Mouse (Mus musculus) forelimb bud, embryonic 11.5 days (tissue): ENCODE measurements around the gene Xlr5a.
"Not testable (repeated sequence)": the region's sequence is repeated elsewhere in the genome, so short reads cannot be mapped to it uniquely, and the experiment has no call there.

ENCODE experiments used
- DNase-seq: peaks from one replicate; pipeline ENCODE4 v3.0.0-alpha.2; 2012; ENCODE audit warnings: low read depth, low spot score

Gene Xlr5a

DNA sequence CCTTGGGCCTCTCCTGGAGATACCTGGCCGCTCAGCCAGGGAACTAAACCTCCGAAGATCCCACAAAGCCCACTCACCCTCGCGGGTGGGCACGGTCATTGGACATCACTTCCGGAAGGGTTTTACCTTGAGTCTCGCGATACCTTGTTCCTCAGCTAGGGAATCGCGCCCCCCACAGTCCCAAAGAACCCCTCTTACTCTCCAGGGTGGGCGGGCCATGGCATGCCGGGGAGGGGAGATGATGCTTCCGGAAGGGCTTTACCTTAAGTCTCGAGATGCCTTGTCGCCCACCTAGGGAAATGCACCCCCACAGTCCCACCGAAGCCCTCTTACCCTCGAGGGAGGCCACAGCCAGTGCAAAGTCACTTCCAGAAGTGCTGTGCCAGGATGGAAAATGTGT lies at the start of gene Xlr5a, which contains the start of gene Xlr5c:
Gene Xlr5a (minus strand): TSS at position 101 of the 400 bp plus-strand sequence.
Gene Xlr5c (minus strand): TSS at position 101 of the 400 bp plus-strand sequence.
- DNase-seq: not testable (repeated sequence)

DNA sequence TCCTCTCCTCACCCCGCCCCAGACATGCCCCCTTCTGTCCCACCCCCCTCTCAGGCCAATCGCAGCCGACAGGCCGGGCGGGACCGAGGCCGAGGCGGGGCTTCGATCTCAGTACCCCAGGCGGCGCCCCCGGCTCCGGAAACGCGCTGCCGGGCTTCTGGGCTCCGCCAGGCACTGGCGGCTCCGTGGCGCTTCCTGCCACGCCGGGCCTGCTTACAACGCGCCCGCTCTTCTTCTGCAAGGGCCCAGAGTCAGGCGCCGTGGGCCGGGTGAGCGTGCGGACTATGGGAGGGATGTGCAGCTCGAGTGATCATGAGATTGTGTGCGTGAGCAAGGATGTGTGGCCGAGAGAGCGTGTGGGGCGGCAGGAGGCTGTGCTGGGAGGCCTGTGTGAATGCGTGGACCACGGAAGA lies 49.7 kb upstream of the Xlr5a start, which contains the start of gene Zfp275:
Gene Zfp275 (plus strand): TSS at position 139 of the 413 bp plus-strand sequence.
- peak; percentile 64 for DNase-seq

DNA sequence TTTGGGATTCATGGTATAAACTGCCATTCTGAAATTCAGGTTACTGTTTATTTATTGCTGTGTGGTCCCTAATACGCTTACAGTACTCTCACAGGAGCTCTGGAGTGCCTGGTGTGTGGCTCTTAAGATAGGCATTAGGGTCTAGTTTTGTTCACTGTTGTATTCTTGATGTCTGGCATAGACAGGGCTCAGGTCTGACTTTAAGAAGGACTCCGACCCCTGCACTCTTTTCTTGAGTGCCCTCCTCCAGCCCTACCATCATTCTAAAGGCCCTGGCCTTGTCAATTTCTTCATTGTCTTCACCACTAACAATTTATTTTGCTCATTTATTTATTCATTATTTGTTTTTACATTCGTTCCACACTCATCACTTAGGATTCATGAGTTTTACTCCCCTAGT lies 49.3 kb upstream of the Xlr5a start:
- DNase-seq: no peak

DNA sequence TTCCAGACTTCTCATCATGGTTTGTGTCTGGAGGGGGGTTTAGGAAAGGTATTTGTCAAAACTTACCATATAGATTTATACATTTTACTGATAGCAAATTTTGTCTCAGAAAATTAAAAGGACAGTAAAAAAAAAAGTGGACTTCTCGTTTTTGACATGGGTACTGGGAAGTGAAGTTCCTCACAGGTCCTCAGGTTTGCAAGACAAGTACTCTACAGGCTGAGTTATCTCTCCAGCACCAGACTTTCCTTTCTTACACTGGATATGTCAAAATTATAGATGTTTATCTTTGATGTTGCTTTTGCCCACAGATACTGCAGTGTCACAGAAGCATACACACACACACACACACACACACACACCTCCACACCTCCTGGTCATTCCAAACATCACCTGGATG lies 48.7 kb upstream of the Xlr5a start:
- DNase-seq: no peak

DNA sequence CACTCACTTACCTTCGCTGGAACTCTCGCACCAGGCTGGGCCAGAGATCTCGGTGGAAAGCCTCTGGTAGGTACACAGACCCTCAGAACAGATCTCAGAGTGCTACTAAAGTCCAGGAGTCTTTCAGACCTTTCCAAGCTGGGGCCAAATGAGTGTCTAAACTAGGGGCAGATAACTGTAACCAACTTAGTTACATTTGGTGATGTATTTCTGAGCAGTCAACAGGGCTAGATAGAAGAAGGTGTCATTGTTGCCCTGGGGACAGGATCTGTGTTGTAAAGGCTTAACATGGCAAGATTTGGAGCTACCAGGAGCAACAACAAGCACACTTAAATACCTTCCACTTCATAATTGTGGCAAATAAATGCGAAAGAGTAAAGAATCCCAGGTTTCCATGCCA lies 44.0 kb upstream of the Xlr5a start, which contains the start of gene Gm45015:
Gene Gm45015 (minus strand): TSS at position 101 of the 400 bp plus-strand sequence.
- no peak for DNase-seq

DNA sequence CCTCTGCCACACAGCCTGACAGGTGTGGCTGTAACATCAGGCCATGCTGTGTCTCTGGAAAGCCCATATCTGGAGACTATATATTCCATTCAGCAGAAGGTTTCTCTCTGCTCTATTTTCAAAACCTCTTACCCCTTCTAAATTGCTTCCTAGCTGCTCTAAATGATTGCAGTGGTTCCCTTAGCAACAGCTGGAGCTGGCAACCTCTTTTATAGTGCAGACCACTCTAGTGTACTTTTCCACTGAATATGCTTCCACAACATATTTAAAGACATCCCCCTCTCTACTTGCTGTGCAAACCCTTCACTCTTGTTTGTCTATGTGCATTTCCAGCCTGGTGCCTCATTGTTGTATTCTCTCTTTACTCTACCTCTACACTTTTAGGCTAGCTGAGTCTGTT lies 40.8 kb upstream of the Xlr5a start:
- no peak for DNase-seq

DNA sequence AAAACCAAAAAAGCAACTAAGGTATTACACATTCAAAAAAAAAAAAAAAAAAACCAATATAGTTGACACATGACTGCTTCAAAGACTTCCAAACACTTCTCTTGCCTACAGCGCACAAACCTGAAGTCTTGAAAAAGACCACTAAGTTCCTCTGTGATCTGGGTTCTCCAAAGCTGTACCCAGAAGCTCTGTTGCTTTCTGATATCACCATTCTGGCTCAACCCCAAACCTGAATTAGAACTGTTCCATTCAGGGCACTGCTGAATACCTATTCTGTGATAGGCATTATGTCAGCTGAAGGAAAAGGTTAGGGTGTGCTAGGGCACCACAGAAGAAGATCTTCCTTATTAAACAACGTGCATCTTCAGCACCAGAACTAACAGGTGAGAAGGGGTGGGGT lies 34.4 kb upstream of the Xlr5a start:
- no peak for DNase-seq

DNA sequence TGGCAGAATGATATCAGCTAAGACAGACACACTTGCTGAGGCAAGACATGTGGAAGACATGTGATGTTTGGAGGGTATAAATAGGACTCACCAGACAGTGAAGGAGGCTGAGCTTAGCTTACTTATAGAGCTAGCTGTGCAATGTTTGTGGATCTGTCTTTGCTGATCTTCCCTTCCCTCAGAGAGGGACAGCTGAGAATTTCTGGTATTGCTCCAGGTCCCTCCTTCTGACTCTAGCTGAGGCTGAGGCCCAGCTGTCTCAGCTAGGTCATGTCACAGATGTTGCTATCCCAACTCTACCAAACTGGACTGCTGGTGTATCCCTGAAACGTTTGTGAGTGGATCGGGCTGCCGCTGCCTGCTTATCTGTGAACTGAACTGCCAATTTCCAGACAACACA lies 28.3 kb upstream of the Xlr5a start:
- DNase-seq: no peak

DNA sequence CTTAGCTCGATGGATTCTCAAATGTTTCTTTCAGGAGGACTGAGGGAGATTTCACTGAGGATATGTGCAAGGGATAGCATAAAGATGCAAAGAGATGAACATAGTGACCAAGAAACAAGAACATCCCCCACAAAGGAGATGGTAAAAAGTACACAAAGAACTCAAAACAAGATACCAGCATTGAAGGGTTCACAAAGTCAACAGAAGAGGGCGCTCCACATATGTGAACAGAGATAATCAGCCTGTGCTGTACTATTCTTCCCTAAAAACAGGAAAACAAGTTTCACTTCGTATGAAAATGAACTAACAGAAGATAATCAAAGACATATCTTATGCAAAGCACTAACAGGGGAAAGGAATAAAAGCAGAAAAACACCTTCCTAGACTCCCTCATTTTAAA lies 19.7 kb upstream of the Xlr5a start:
- DNase-seq: peak; percentile 2

DNA sequence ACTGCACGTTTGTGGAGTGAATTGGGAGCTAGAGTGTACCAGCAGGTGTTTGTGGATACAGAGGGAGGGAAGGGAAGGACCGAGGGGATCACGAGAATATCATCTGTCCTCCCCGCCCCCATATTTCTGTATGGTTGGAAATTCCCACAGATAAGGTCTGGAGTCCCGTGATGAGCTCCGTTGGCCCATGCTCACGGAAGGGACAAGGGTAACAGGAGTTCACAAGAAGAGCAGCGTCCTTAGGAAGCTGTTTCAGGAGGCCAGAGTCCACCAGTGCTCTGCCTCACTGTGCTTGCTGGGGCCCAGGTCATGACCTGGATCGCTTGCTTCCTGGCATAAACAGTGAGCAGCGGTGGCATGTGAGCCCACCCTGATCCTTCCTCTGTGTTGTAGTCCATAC lies 3.0 kb upstream of the Xlr5a start:
- DNase-seq: not testable (repeated sequence)

DNA sequence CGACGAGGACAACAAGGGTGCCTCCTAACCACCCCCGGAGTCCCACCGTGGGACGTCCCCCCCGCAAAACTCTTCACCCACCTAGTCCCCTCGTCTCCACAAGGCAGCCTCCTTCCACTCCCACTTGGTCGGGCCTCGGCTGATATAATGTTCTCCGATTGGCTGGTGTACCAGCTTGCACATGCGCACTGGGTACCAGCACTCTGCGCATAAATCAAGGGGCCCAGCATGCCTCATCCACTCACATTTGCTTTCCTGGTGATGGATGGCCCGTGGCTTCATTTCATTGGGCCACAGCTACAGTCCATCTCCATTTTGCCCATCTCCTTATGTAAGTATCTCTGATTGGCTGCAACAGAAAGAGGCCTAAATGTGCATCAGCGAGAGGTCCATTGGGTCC lies 27.5 kb downstream of the Xlr5a start, which contains the start of gene Xlr3c:
Gene Xlr3c (minus strand): TSS at position 121 of the 400 bp plus-strand sequence.
- not testable (repeated sequence) for DNase-seq

DNA sequence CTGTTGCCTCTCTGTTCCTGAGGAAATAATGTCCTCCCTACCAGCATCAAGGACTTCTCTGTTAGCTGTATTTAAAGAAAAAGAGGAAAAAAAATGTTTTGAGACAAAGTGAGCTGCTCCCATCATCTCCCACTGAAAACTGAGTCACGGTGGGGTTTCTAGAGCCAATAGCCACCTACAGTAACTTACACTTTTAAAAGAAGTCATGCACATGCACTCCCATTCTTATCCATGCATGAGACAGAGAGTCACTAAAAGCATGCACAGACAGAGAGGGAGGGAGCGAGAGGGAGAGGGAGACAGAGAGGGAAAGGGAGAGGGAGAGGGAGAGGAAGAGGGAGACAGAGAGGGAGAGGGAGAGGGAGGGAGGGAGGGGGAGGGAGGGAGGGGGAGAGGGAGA lies 30.3 kb downstream of the Xlr5a start:
- not testable (repeated sequence) for DNase-seq

DNA sequence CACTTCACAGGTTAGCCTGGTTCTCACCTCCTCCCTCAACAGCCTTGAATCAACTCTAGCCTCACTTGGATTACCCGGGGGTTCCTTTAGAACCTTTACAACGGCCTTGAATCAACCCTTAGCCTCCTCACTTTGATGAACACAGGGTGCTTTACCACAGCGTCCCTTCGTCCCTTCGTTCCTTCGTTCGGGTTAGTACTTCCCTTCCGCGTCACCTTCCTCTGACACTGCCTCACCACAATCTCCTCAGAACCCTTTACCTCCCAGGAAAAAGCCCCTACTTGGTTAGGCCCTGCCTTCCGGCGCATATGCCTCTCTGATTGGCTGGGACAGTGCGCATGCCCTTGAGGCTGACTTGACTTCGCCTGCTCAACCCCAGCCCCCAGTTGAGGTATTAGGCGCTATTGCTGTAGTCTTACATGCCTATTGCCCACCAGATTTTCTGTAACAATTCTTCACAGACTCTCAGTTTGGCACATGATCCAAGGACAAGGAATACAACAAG lies 49.9 kb downstream of the Xlr5a start, which contains the start of gene Xlr4c:
Gene Xlr4c (minus strand): TSS at position 310 of the 505 bp plus-strand sequence.
- DNase-seq: not testable (repeated sequence)

DNA sequence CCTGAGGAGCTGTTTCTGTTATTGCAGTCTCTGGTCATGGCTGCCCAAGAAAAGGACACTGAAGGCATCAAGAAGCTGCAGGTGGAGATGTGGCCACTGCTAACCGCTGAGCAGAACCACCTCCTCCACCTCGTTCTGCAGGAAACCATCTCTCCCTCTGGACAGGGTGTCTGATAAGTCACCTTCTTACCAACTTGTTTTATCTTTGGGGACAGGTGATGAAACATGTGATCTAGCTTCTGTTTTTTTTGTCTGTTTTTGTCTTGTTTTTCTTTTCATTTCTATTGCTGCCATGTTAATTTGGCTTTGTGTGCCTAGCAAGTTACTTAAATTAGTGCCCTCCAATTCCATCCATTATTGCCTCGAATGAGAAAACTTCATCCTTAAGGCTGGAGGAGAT lies 63.5 kb downstream of the Xlr5a start:
- no peak for DNase-seq

DNA sequence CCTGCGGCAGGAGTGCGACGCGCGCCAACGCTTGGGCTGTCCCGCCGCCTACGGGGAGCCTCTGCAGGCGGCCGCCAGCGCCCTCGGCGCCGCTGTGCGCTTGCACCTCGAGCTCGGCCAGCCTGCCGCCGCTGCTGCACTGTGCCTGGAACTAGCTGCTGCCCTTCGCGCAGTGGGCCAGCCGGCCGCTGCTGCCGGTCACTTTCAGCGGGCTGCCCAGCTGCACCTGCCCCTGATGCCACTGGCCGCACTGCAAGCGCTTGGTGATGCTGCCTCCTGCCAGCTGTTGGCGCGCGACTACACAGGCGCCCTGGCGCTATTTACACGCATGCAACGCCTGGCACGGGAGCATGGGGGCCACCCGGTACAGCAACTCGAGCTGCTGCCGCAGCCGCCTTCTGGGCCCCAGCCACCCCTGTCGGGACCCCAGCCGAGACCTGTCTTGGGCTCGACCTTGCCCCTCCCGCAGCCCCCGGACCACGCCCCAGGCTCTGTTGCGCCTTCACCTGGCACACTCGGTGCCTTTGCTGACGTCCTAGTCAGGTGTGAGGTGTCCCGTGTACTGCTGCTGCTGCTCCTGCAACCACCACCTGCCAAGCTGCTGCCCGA lies 64.1 kb downstream of the Xlr5a start:
- no peak for DNase-seq

DNA sequence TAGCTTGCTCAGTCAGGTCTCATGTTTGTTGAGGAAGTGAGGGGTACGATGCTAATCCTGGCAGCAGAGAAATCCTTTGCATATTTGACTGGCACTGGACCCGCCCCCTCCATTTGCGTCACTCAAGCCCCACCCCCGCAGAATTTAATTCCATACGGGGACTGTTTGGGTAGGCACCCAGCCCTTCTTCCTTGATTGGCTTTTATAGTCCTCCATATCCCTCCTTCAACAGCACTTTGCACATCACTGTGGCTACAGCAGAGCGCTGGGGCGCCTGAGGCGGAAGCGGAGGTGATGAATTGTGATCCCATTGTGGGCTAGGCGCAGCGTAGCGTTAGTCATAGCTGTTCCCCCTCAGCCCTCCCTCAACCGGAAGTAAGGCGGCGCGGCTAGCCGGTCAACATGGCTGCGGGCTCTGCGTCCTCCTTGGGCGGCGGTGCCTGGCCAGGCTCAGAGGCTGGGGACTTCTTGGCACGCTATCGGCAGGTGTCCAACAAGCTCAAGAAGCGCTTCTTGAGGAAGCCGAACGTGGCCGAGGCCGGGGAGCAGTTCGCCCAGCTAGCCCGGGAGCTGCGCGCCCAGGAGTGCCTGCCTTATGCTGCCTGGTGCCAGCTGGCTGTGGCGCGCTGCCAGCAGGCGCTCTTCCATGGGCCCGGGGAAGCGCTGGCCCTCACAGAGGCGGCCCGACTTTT lies 64.7 kb downstream of the Xlr5a start, which contains the start of gene F8a:
Gene F8a (plus strand): TSS at position 378 of the 692 bp plus-strand sequence.
- peak; percentile 63 for DNase-seq

DNA sequence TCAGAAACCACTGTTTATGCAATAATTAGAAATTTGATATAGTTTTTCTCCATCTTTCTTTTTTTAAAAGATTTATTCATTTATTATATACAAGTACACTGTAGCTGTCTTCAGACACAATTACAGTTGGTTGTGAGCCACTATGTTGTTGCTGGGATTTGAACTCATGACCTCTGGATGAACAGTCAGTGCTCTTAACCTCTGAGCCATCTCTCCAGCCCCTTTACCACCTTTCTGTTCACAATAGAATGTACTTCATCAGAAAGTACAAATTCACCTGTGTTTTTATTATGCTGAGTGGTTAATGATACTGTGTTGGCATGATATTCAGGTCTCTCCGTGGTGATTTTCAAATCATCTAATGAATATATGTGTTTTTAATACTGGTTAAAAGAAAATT lies 67.4 kb downstream of the Xlr5a start:
- DNase-seq: no peak

DNA sequence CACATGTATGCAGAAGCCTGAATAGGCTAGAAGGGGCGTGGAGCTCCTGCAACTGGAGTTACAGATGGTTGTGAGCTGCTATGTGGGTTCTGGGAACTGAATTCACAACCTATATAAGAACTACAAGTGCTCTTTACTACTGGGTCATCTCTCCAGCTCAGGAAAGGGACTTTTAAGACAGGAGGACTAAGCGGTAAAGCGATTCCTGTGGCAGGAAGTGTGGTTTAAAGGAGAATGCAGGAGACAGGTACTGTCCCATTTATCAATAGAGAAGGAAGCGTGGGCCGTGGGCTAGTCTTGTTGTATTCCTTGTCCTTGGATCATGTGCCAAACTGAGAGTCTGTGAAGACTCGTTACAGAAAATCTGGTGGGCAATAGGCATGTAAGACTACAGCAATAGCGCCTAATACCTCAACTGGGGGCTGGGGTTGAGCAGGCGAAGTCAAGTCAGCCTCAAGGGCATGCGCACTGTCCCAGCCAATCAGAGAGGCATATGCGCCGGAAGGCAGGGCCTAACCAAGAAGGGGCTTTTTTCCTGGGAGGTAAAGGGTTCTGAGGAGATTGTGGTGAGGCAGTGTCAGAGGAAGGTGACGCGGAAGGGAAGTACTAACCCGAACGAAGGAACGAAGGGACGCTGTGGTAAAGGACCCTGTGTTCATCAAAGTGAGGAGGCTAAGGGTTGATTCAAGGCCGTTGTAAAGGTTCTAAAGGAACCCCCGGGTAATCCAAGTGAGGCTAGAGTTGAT lies 78.8 kb downstream of the Xlr5a start, which contains the start of gene Xlr4b:
Gene Xlr4b (plus strand): TSS at position 515 of the 746 bp plus-strand sequence.
- DNase-seq: not testable (repeated sequence)

DNA sequence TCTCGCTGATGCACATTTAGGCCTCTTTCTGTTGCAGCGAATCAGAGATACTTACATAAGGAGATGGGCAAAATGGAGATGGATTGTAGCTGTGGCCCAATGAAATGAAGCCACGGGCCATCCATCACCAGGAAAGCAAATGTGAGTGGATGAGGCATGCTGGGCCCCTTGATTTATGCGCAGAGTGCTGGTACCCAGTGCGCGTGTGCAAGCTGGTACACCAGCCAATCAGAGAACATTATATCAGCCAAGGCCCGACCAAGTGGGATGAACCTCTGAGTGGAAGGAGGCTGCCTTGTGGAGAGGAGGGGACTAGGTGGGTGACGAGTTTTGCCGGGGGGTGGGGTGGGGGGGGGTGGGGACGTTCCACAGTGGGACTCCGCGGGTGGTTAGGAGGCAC lies 100.8 kb downstream of the Xlr5a start, which contains the start of gene Xlr3b:
Gene Xlr3b (plus strand): TSS at position 274 of the 400 bp plus-strand sequence.
- DNase-seq: peak; percentile 0

DNA sequence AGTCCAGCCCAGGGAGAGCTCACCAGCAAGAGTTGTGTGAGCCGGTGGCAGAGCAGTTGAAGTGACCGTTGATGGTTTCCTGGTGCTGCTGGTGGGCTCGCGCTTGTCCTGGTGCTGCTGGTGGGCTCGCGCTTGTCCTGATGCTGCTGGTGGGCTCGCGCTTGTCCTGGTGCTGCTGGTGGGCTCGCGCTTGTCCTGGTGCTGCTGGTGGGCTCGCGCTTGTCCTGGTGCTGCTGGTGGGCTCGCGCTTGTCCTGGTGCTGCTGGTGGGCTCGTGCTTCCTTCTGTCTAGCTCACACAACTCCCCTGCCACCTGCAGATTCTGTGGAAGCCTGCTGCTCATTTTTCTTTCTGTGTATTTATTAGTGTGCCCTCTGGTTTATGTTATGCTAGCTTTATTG lies 115.9 kb downstream of the Xlr5a start, which contains the start of gene Spin2d:
Gene Spin2d (minus strand): TSS at position 101 of the 400 bp plus-strand sequence.
- DNase-seq: not testable (repeated sequence)

DNA sequence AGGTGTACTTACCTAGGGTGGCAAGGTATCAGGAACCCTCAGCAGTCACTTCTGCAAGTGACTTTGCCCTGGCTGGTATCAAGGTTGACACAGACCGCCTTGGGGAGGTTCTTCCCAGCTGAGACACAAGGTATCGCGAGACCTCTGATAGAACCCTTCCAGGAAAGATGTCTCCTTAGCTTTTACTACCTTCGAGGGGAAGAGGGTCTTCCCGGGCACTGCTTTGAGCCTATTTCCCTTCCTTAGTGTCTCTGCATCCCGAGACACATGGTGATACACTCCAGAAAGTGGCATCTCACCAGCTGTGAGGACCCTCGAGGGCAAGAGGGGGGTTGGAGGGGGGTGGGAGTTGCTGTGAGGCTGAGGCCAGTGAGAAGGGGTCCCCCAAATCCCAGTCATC lies 143.4 kb downstream of the Xlr5a start, which contains the start of gene DXBay18:
Gene DXBay18 (minus strand): TSS at position 101 of the 400 bp plus-strand sequence.
- DNase-seq: not testable (repeated sequence)
